Mouse (Mus musculus): ENCODE measurements around the gene Sult2a1. TPM values are rescaled to one million over a fixed set of nuclear protein-coding genes. Genes with fewer than 3 reads are reported as not detected.

Sult2a1 gene
- under 1 TPM in 1 of 2 experiments, not detected in 1; 0.28 TPM for polyA plus RNA-seq (2017; shearing (Covaris generic))

GRCm38 (mm10) chr7:13837309-13837708, at the start of gene Sult2a1:
TSS of gene Sult2a1 (minus strand) at chr7:13837409.

Other genes starting within 250 kb of the Sult2a1 start
- gene Sult2a5, start 213.4 kb downstream of the Sult2a1 start, polyA plus RNA-seq (2017; shearing (Covaris generic)) = not detected
- not detected for gene Sult2a2, start 103.9 kb downstream of the Sult2a1 start, polyA plus RNA-seq (2017; shearing (Covaris generic))
- gene Sult2a4, start 152.2 kb upstream of the Sult2a1 start, polyA plus RNA-seq (2017; shearing (Covaris generic)) = not detected

All from inflammation-experienced regulatory T-cells (primary cell).